Mouse (Mus musculus): ENCODE data around the gene Znrf1. TPM values are rescaled to one million over a fixed set of nuclear protein-coding genes. Genes with fewer than 3 reads are reported as not detected.

The Znrf1 gene
- polyA plus RNA-seq, 1 experiment from 2014 or later = 86.3 TPM

- Histone ChIP-seq H3K9me3 (no peaks in the 10 kb centered on the region), H3K27ac (replicated peaks) (no peak overlapping the region), H3K4me3 (no peak overlapping the region), H3K4me1 (peaks cover 2% of the 10 kb centered on the region; the same call in 1 of the 2 replicates), H3K36me3 (no peaks in the 10 kb centered on the region), H3K4me2 (replicated peaks) (no peak overlapping the region), H3K27me3 (no peaks in the 10 kb centered on the region), H3K9ac (replicated peaks) (no peak overlapping the region)
- ATAC-seq (ENCODE audit: low FRiP score, low read depth) = no peak
- WGBS = 78% methylated on average over 8 of the region's 8 CpGs
Measured at GRCm38 (mm10) chr8:111513446-111513845, 22.5 kb upstream of the Znrf1 start.

GRCm38 (mm10) chr8:111516451-111517035 lies 19.4 kb upstream of the Znrf1 start:
- Histone ChIP-seq H3K9ac (replicated peaks) (no peak overlapping the region), H3K4me1 (peaks cover 9% of the 10 kb centered on the region), H3K4me3 (no peak overlapping the region), H3K36me3 (no peaks in the 10 kb centered on the region), H3K9me3 (no peaks in the 10 kb centered on the region), H3K27ac (replicated peaks) (no peak overlapping the region), H3K27me3 (no peaks in the 10 kb centered on the region), H3K4me2 (replicated peaks) (no peak overlapping the region)
- no peak for ATAC-seq (ENCODE audit: low FRiP score, low read depth)
- WGBS = 81% methylated on average over 7 of the region's 7 CpGs

GRCm38 (mm10) chr8:111517466-111517865 lies 18.4 kb upstream of the Znrf1 start:
- ATAC-seq (ENCODE audit: low FRiP score, low read depth) = no peak
- WGBS = 88% methylated on average over 2 of the region's 2 CpGs

GRCm38 (mm10) chr8:111521713-111522429 lies 14.0 kb upstream of the Znrf1 start, which contains the start of gene Wdr59:
Wdr59 (minus strand) TSS chr8:111522092.
- H3K27me3 ChIP-seq = no peaks in the 10 kb centered on the region
- H3K4me2 ChIP-seq (replicated peaks) = peak within 1 kb of the TSS; percentile 70
- peaks cover 9% of the 10 kb centered on the region for H3K4me1 ChIP-seq
- peak; percentile 100 for ATAC-seq (ENCODE audit: low FRiP score, low read depth)
- WGBS = 1% methylated on average over 31 of the region's 34 CpGs
- no peak within 1 kb of the TSS for H3K27ac ChIP-seq (replicated peaks)
- peak within 1 kb of the TSS; percentile 65 for H3K9ac ChIP-seq (replicated peaks)
- no peaks in the 10 kb centered on the region for H3K9me3 ChIP-seq
- peak within 1 kb of the TSS; percentile 71 for H3K4me3 ChIP-seq
- no peaks in the 10 kb centered on the region for H3K36me3 ChIP-seq

More at GRCm38 (mm10) chr8:111517466-111517865, 18.4 kb upstream of the Znrf1 start:
- no peak overlapping the region for H3K9ac ChIP-seq (replicated peaks)
- no peaks in the 10 kb centered on the region for H3K27me3 ChIP-seq
- no peaks in the 10 kb centered on the region for H3K36me3 ChIP-seq
- H3K4me2 ChIP-seq (replicated peaks) = no peak overlapping the region
- peaks cover 9% of the 10 kb centered on the region for H3K4me1 ChIP-seq
- no peak overlapping the region for H3K4me3 ChIP-seq
- H3K9me3 ChIP-seq = no peaks in the 10 kb centered on the region
- no peak overlapping the region for H3K27ac ChIP-seq (replicated peaks)

GRCm38 (mm10) chr8:111526403-111527024 lies 9.4 kb upstream of the Znrf1 start:
- H3K9ac ChIP-seq (replicated peaks) = no peak overlapping the region
- no peak overlapping the region for H3K4me2 ChIP-seq (replicated peaks)
- H3K36me3 ChIP-seq = no peaks in the 10 kb centered on the region
- no peaks in the 10 kb centered on the region for H3K27me3 ChIP-seq
- 83% methylated on average over 6 of the region's 6 CpGs for WGBS
- peaks cover under 1% of the 10 kb centered on the region; the same call in 1 of the 2 replicates for H3K4me1 ChIP-seq
- no peak overlapping the region for H3K27ac ChIP-seq (replicated peaks)
- H3K4me3 ChIP-seq = no peak overlapping the region
- H3K9me3 ChIP-seq = no peaks in the 10 kb centered on the region
- no peak for ATAC-seq (ENCODE audit: low FRiP score, low read depth)

- H3K4me3 ChIP-seq = no peak overlapping the region
- no peaks in the 10 kb centered on the region for H3K36me3 ChIP-seq
- H3K4me1 ChIP-seq = no peaks in the 10 kb centered on the region
- WGBS = 76% methylated on average over 8 of the region's 8 CpGs
- no peaks in the 10 kb centered on the region for H3K9me3 ChIP-seq
- no peak overlapping the region for H3K9ac ChIP-seq (replicated peaks)
- no peak overlapping the region for H3K4me2 ChIP-seq (replicated peaks)
- no peak overlapping the region for H3K27ac ChIP-seq (replicated peaks)
- no peaks in the 10 kb centered on the region for H3K27me3 ChIP-seq
- no peak for ATAC-seq (ENCODE audit: low FRiP score, low read depth)
Measured at GRCm38 (mm10) chr8:111527149-111527548, 8.7 kb upstream of the Znrf1 start.

- H3K36me3 ChIP-seq = no peaks in the 10 kb centered on the region
- H3K4me1 ChIP-seq = no peaks in the 10 kb centered on the region
- no peak overlapping the region for H3K27ac ChIP-seq (replicated peaks)
- no peak overlapping the region for H3K9ac ChIP-seq (replicated peaks)
- H3K9me3 ChIP-seq = no peaks in the 10 kb centered on the region
- ATAC-seq (ENCODE audit: low FRiP score, low read depth) = no peak
- H3K27me3 ChIP-seq = no peaks in the 10 kb centered on the region
- 82% methylated on average over 5 of the region's 5 CpGs for whole genome bisulfite sequencing
- no peak overlapping the region for H3K4me2 ChIP-seq (replicated peaks)
- no peak overlapping the region for H3K4me3 ChIP-seq
Measured at GRCm38 (mm10) chr8:111528071-111528470, 7.8 kb upstream of the Znrf1 start.

GRCm38 (mm10) chr8:111531191-111531590 lies 4.7 kb upstream of the Znrf1 start:
- Histone ChIP-seq H3K4me1 (0 out of 2 replicates have a peak, but pooled peaks cover 3% of the 10 kb centered on the region), H3K27ac (replicated peaks) (no peak overlapping the region), H3K27me3 (no peaks in the 10 kb centered on the region), H3K9me3 (no peaks in the 10 kb centered on the region), H3K36me3 (no peaks in the 10 kb centered on the region), H3K9ac (replicated peaks) (no peak overlapping the region), H3K4me3 (no peak overlapping the region), H3K4me2 (replicated peaks) (no peak overlapping the region)
- WGBS = 84% methylated on average over 12 of the region's 12 CpGs
- no peak for ATAC-seq (ENCODE audit: low FRiP score, low read depth)

GRCm38 (mm10) chr8:111531621-111532020 lies 4.3 kb upstream of the Znrf1 start:
- Histone ChIP-seq H3K4me1 (0 out of 2 replicates have a peak, but pooled peaks cover 3% of the 10 kb centered on the region), H3K9ac (replicated peaks) (no peak overlapping the region), H3K27ac (replicated peaks) (no peak overlapping the region), H3K4me2 (replicated peaks) (no peak overlapping the region), H3K4me3 (no peak overlapping the region), H3K36me3 (no peaks in the 10 kb centered on the region), H3K27me3 (no peaks in the 10 kb centered on the region), H3K9me3 (no peaks in the 10 kb centered on the region)
- WGBS = 88% methylated on average over 17 of the region's 17 CpGs
- no peak for ATAC-seq (ENCODE audit: low FRiP score, low read depth)

- no peaks in the 10 kb centered on the region for H3K36me3 ChIP-seq
- WGBS = 69% methylated on average over 4 of the region's 4 CpGs
- no peak overlapping the region for H3K27ac ChIP-seq (replicated peaks)
- H3K4me1 ChIP-seq = peaks cover 10% of the 10 kb centered on the region
- no peak for ATAC-seq (ENCODE audit: low FRiP score, low read depth)
- H3K27me3 ChIP-seq = no peaks in the 10 kb centered on the region
- no peak overlapping the region for H3K4me2 ChIP-seq (replicated peaks)
- H3K9ac ChIP-seq (replicated peaks) = no peak overlapping the region
- no peaks in the 10 kb centered on the region for H3K9me3 ChIP-seq
- no peak overlapping the region for H3K4me3 ChIP-seq
Measured at GRCm38 (mm10) chr8:111533503-111533902, 2.4 kb upstream of the Znrf1 start.

- peaks cover 29% of the 10 kb centered on the region for H3K4me1 ChIP-seq
- H3K9ac ChIP-seq (replicated peaks) = no peak overlapping the region
- no peak for ATAC-seq (ENCODE audit: low FRiP score, low read depth)
- no peaks in the 10 kb centered on the region for H3K36me3 ChIP-seq
- WGBS = 37% methylated on average over 5 of the region's 5 CpGs
- no peaks in the 10 kb centered on the region for H3K27me3 ChIP-seq
- H3K4me2 ChIP-seq (replicated peaks) = peak overlapping the region; percentile 82
- no peaks in the 10 kb centered on the region for H3K9me3 ChIP-seq
- H3K4me3 ChIP-seq = peak overlapping the region; percentile 98
- H3K27ac ChIP-seq (replicated peaks) = no peak overlapping the region
Measured at GRCm38 (mm10) chr8:111535491-111535890, 406 bp upstream of the Znrf1 start.

All from midbrain, embryonic 12.5 days (tissue).